Mouse (Mus musculus) brain, adult 10 weeks (tissue): Measurements from ENCODE around the gene Oas1h. TPM values are rescaled to one million over a fixed set of nuclear protein-coding genes. Genes with fewer than 3 reads are reported as not detected.

ENCODE experiments used
- polyA plus RNA-seq: library from polyadenylated mRNA; stranded (reverse); fragments of 350-450 nt; fragmentation: Illumina TruSeq; extraction: RNeasy Lipid Tissue Mini Kit (QIAGEN cat#74804); gene quantifications from one replicate; pipeline ENCODE4 v1.2.3, GENCODE M21; 2015; ENCODE audit warnings: low read depth, low replicate concordance

Gene Oas1h
- polyA plus RNA-seq: not detected

GRCm38 (mm10) chr5:120861121-120861520, at the start of gene Oas1h:
Gene Oas1h (plus strand): TSS chr5:120861421.

GRCm38 (mm10) chr5:120811951-120812819, 49.0 kb upstream of the Oas1h start, which contains the start of gene Oas1c:
Gene Oas1c (minus strand): TSS chr5:120812514.

GRCm38 (mm10) chr5:120847067-120847466, 14.2 kb upstream of the Oas1h start, which contains the start of gene Oas1f:
Gene Oas1f (plus strand): TSS chr5:120847367.

GRCm38 (mm10) chr5:120887413-120887812, 26.2 kb downstream of the Oas1h start, which contains the start of gene Oas1g:
Gene Oas1g (minus strand): TSS chr5:120887613.

GRCm38 (mm10) chr5:120906791-120907733, 45.8 kb downstream of the Oas1h start, which contains the start of gene Oas1a:
Gene Oas1a (minus strand): TSS chr5:120907521.

DNA sequence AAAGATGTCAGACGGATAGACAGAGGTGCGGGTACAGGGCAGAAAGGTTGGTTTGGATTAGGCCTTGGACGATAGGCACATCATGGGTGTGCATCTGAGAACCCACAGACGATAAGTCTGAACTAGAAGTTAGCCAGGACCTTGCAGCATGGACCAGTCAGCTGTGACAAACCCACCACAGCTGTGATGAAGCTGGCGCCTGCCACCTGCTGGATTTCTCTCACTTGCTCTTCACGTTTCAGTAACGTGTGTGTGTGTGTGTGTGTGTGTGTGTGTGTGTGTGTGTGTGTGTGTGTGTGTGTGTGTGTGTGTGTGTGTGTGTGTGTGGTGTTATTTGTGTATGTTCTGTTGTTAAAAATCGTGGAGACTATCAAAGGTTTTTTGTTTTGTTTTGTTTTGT, 53.0 kb downstream of the Oas1h start, which contains the start of gene Oas1d:
Gene Oas1d (plus strand): TSS at position 333 of the 400 bp plus-strand sequence.

Other genes with a start within 250 kb of the Oas1h start
- gene Rita1, start 248.8 kb upstream of the Oas1h start, polyA plus RNA-seq: 38.2 TPM
- gene Ddx54, start 248.7 kb upstream of the Oas1h start, polyA plus RNA-seq: 21.0 TPM
- not detected for gene Cfap73, start 227.2 kb upstream of the Oas1h start, polyA plus RNA-seq
- 49.7 TPM for gene Rasal1, start 212.6 kb upstream of the Oas1h start, polyA plus RNA-seq
- 47.7 TPM for gene Dtx1, start 149.5 kb upstream of the Oas1h start, polyA plus RNA-seq
- gene Oas2, start 111.6 kb upstream of the Oas1h start, polyA plus RNA-seq: 0.51 TPM
- gene Oas3, start 83.8 kb upstream of the Oas1h start, polyA plus RNA-seq: not detected
- not detected for gene Oas1e, start 65.9 kb upstream of the Oas1h start, polyA plus RNA-seq
- 1.1 TPM for gene Oas1c, start 48.9 kb upstream of the Oas1h start, polyA plus RNA-seq
- gene Oas1f, start 14.1 kb upstream of the Oas1h start, polyA plus RNA-seq: not detected
- gene Oas1g, start 26.2 kb downstream of the Oas1h start, polyA plus RNA-seq: not detected
- gene Oas1a, start 46.1 kb downstream of the Oas1h start, polyA plus RNA-seq: 1.0 TPM
- gene Oas1d, start 53.1 kb downstream of the Oas1h start, polyA plus RNA-seq: not detected
- gene Rph3a, start 148.7 kb downstream of the Oas1h start, polyA plus RNA-seq: 237 TPM